Mouse (Mus musculus): ENCODE measurements at regions not wholly inside any gene's neighbourhood (a gene's known extent, or its start where the extent isn't known, plus 50 kb on each side); places are given as distances from the start of the nearest gene placed in this dataset.

- no peak for DNase-seq (ENCODE audit: low spot score in 2 of 2)
Measured at GRCm38 (mm10) chr19:60032667-60033066, 89.2 kb upstream of the Rab11fip2 start.

- DNase-seq (ENCODE audit: low spot score in 2 of 2) = no peak
Measured at GRCm38 (mm10) chr19:60030212-60030788, 86.8 kb upstream of the Rab11fip2 start.

- DNase-seq (ENCODE audit: low spot score in 2 of 2) = no peak
Measured at GRCm38 (mm10) chr19:60029720-60030119, 86.3 kb upstream of the Rab11fip2 start.

GRCm38 (mm10) chr19:60015614-60016300, 72.3 kb upstream of the Rab11fip2 start:
- no peak for DNase-seq (ENCODE audit: low spot score in 2 of 2)

- DNase-seq (ENCODE audit: low spot score in 2 of 2) = no peak
Measured at GRCm38 (mm10) chr19:59995557-59995956, 52.1 kb upstream of the Rab11fip2 start.
